Mouse (Mus musculus): ENCODE data around the gene Gm9736. TPM values are rescaled to one million over a fixed set of nuclear protein-coding genes. Genes with fewer than 3 reads are reported as not detected.
"Not testable (repeated sequence)": the region's sequence is repeated elsewhere in the genome, so short reads cannot be mapped to it uniquely, and the experiment has no call there.

Gene Gm9736
- polyA plus RNA-seq, 1 experiment from 2014 or later: not detected

DNA sequence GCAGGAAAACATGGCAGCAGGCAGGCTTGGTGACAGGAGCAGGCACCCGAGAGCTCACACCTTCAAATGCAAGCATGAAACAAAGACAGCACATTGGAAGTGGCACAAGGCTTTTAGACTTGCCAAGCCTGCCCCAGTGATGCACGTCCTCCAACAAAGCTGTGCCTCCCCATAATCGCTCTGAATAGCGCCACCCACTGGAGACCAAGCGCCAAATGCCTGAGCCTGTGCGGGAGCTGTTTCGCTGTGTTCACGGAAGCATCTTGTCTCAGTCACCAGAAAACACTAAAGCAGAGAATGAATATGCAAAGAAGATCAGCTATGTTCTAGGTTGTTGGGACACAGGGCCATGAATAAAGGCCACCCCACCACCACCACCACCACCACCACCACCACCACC, 26.3 kb downstream of the Gm9736 start:
- 65% methylated on average over 8 of the region's 8 CpGs for WGBS

DNA sequence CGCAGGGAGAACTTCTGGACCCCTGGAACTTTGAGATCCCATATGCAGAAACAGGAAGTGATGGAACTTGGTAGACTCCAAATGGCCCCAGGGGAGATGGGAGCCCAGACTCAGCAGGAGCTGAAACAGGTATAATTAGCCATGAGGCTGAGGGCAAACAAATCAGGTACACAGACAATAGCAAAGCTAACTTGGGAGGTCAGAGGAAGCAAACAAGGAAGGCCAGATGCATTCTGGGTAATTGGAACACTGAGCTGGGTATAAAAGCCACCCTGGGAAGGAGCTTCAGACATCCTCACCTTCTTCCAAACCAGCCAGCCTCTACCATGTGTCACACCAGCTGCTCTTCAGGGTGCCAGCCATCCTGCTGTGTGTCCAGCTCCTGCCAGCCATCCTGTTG, 30.9 kb downstream of the Gm9736 start, which contains the start of gene Krtap12-1:
Gene Krtap12-1 (plus strand): TSS at position 301 of the 400 bp plus-strand sequence.
- H3K27me3 ChIP-seq (replicated peaks); H3K27ac ChIP-seq (replicated peaks); H3K4me2 ChIP-seq; H3K36me3 ChIP-seq; ATAC-seq (ENCODE audit: extremely low read depth, insufficient number of reproducible peaks, low FRiP score, low TSS enrichment); H3K4me1 ChIP-seq; H3K9ac ChIP-seq; H3K4me3 ChIP-seq; H3K9me3 ChIP-seq: not testable (repeated sequence)
- 72% methylated on average over 1 of the region's 1 CpGs for WGBS

More for the DNA sequence above, 26.3 kb downstream of the Gm9736 start:
- no peaks in the 10 kb centered on the region for H3K27me3 ChIP-seq (replicated peaks)
- no peak overlapping the region for H3K27ac ChIP-seq (replicated peaks)
- ATAC-seq (ENCODE audit: extremely low read depth, insufficient number of reproducible peaks, low FRiP score, low TSS enrichment): no peak
- H3K4me3 ChIP-seq: no peak overlapping the region
- H3K4me1 ChIP-seq: no peaks in the 10 kb centered on the region
- H3K9ac ChIP-seq: no peak overlapping the region
- no peak overlapping the region for H3K4me2 ChIP-seq
- no peaks in the 10 kb centered on the region for H3K9me3 ChIP-seq
- H3K36me3 ChIP-seq: no peaks in the 10 kb centered on the region

DNA sequence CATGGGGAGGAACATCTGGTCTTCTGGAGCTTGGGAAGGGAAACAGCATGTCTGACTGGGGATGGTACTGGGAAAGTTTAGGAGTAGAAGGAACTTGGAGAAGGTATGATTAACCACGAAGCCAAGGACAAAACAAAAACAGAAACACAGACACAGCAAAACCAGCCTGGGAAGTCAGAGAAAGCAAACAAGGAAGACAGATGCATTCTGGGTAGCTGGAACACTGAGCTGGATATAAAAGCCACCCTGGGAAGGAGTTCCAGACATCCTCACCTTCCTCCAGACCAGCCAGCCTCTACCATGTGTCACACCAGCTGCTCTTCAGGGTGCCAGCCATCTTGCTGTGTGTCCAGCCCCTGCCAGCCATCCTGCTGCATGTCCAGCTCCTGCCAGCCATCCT, 35.6 kb downstream of the Gm9736 start, which contains the start of gene Gm10142:
Gene Gm10142 (plus strand): TSS at position 301 of the 400 bp plus-strand sequence.
- H3K9me3 ChIP-seq: 0 out of 2 replicates have a peak, but pooled peaks cover 8% of the 10 kb centered on the region
- no peak within 1 kb of the TSS for H3K4me2 ChIP-seq
- no peak within 1 kb of the TSS for H3K27ac ChIP-seq (replicated peaks)
- 64% methylated on average over 1 of the region's 1 CpGs for WGBS
- ATAC-seq (ENCODE audit: extremely low read depth, insufficient number of reproducible peaks, low FRiP score, low TSS enrichment): no peak
- H3K4me3 ChIP-seq: no peak within 1 kb of the TSS
- H3K9ac ChIP-seq: no peak within 1 kb of the TSS
- no peaks in the 10 kb centered on the region for H3K27me3 ChIP-seq (replicated peaks)
- H3K4me1 ChIP-seq: no peaks in the 10 kb centered on the region
- H3K36me3 ChIP-seq: no peaks in the 10 kb centered on the region

DNA sequence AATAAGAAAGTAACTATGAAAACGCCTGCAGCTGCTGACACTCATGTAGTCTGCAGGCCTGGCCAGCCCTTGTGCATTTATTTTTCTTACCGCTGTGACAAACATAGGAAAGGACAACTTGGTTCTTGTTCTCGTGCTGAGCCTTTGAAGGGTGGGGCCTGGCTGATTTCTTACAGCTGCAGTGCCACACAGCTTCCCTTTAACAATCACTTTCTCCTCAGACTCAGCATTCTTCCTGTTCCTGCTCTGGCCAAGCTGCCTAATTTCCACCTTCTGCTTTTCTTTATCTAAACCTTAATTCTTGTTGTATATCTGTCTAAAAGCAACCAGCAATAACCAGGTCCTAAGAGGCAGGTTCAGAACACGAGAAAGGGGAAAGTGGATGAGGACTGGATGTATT, 37.4 kb downstream of the Gm9736 start:
- Histone ChIP-seq H3K27ac (replicated peaks) (no peak overlapping the region), H3K4me1 (no peaks in the 10 kb centered on the region), H3K36me3 (no peaks in the 10 kb centered on the region), H3K27me3 (replicated peaks) (no peaks in the 10 kb centered on the region), H3K9ac (no peak overlapping the region), H3K9me3 (0 out of 2 replicates have a peak, but pooled peaks cover 8% of the 10 kb centered on the region), H3K4me3 (no peak overlapping the region), H3K4me2 (no peak overlapping the region)
- ATAC-seq (ENCODE audit: extremely low read depth, insufficient number of reproducible peaks, low FRiP score, low TSS enrichment): no peak
- 59% methylated on average over 4 of the region's 4 CpGs for WGBS

DNA sequence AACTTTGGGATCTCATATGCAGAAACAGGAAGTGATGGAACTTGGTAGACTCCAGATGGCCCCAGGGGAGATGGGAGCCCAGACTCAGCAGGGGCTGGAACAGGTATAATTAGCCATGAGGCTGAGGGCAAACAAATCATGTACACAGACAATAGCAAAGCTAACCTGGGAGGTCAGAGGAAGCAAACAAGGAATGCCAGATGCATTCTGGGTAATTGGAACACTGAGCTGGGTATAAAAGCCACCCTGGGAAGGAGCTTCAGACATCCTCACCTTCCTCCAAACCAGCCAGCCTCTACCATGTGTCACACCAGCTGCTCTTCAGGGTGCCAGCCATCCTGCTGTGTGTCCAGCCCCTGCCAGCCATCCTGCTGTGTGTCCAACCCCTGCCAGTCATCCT, 40.0 kb downstream of the Gm9736 start, which contains the start of gene Gm10024:
Gene Gm10024 (plus strand): TSS at position 301 of the 400 bp plus-strand sequence.
- ATAC-seq (ENCODE audit: extremely low read depth, insufficient number of reproducible peaks, low FRiP score, low TSS enrichment); H3K27me3 ChIP-seq (replicated peaks); H3K4me2 ChIP-seq; H3K36me3 ChIP-seq; H3K4me1 ChIP-seq; H3K9ac ChIP-seq; H3K9me3 ChIP-seq; H3K27ac ChIP-seq (replicated peaks); H3K4me3 ChIP-seq: not testable (repeated sequence)

GRCm38 (mm10) chr10:77709831-77710230, 41.3 kb downstream of the Gm9736 start:
- Histone ChIP-seq H3K36me3 (no peaks in the 10 kb centered on the region), H3K27me3 (replicated peaks) (no peaks in the 10 kb centered on the region), H3K27ac (replicated peaks) (no peak overlapping the region), H3K9ac (no peak overlapping the region), H3K4me3 (no peak overlapping the region), H3K9me3 (0 out of 2 replicates have a peak, but pooled peaks cover 8% of the 10 kb centered on the region), H3K4me1 (no peaks in the 10 kb centered on the region), H3K4me2 (no peak overlapping the region)
- no peak for ATAC-seq (ENCODE audit: extremely low read depth, insufficient number of reproducible peaks, low FRiP score, low TSS enrichment)
- 67% methylated on average over 3 of the region's 3 CpGs for WGBS

DNA sequence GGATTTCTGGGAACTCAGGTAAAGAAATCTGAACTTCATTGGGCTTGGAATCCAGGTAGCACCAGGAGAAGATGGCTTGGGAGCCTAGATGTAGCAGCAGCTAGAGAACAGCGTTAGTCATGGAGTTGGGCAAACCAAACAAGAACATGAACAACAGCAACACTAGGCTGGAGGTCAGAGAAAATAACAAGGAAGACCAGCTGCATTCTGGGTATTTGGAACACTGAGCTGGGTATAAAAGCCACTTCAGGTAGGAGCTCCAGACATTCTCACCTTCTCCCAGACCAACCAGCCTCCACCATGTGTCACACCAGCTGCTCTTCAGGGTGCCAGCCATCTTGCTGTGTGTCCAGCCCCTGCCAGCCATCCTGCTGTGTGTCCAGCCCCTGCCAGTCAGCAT, 44.8 kb downstream of the Gm9736 start, which contains the start of gene Gm10272:
Gene Gm10272 (plus strand): TSS at position 301 of the 400 bp plus-strand sequence.
- H3K9me3 ChIP-seq: 0 out of 2 replicates have a peak, but pooled peaks cover 12% of the 10 kb centered on the region
- H3K27me3 ChIP-seq (replicated peaks): no peaks in the 10 kb centered on the region
- H3K4me3 ChIP-seq: no peak within 1 kb of the TSS
- no peaks in the 10 kb centered on the region for H3K36me3 ChIP-seq
- H3K4me1 ChIP-seq: no peaks in the 10 kb centered on the region
- WGBS: 100% methylated on average over 1 of the region's 1 CpGs
- ATAC-seq (ENCODE audit: extremely low read depth, insufficient number of reproducible peaks, low FRiP score, low TSS enrichment): no peak
- no peak within 1 kb of the TSS for H3K27ac ChIP-seq (replicated peaks)
- H3K9ac ChIP-seq: no peak within 1 kb of the TSS
- no peak within 1 kb of the TSS for H3K4me2 ChIP-seq

Other genes with a start within 250 kb of the Gm9736 start
- 23.9 and 24.0 TPM in 2 replicates for gene Fam207a, start 235.6 kb downstream of the Gm9736 start, polyA plus RNA-seq (2015; fragmentation: Nextera tagmentation; extraction: Ambion mirVana)
- gene Itgb2, start 221.1 kb downstream of the Gm9736 start, polyA plus RNA-seq (2015; fragmentation: Nextera tagmentation; extraction: Ambion mirVana): 1.5 and 1.6 TPM in 2 replicates
- 103 and 110 TPM in 2 replicates for gene Pttg1ip, start 169.6 kb downstream of the Gm9736 start, polyA plus RNA-seq (2015; fragmentation: Nextera tagmentation; extraction: Ambion mirVana)
- gene Sumo3, start 145.3 kb downstream of the Gm9736 start, polyA plus RNA-seq (2015; fragmentation: Nextera tagmentation; extraction: Ambion mirVana): 171 and 186 TPM in 2 replicates
- gene Gm49325, start 145.2 kb downstream of the Gm9736 start, polyA plus RNA-seq (2015; fragmentation: Nextera tagmentation; extraction: Ambion mirVana): 2.8 TPM in 1 of 2 replicates, not detected in the other
- gene Ube2g2, start 129.1 kb downstream of the Gm9736 start, polyA plus RNA-seq (2015; fragmentation: Nextera tagmentation; extraction: Ambion mirVana): 78.6 and 81.9 TPM in 2 replicates
- gene Tspear, start 64.8 kb downstream of the Gm9736 start, polyA plus RNA-seq (2015; fragmentation: Nextera tagmentation; extraction: Ambion mirVana): 0.07 TPM in 1 of 2 replicates, not detected in the other
- not detected in 2 replicates for gene Gm19402, start 60.6 kb downstream of the Gm9736 start, polyA plus RNA-seq (2015; fragmentation: Nextera tagmentation; extraction: Ambion mirVana)
- gene Gm9508, start 54.1 kb downstream of the Gm9736 start, polyA plus RNA-seq (2015; fragmentation: Nextera tagmentation; extraction: Ambion mirVana): not detected in 2 replicates
- gene Gm10272, start 44.7 kb downstream of the Gm9736 start, polyA plus RNA-seq (2015; fragmentation: Nextera tagmentation; extraction: Ambion mirVana): not detected in 2 replicates
- not detected in 2 replicates for gene Gm10024, start 39.9 kb downstream of the Gm9736 start, polyA plus RNA-seq (2015; fragmentation: Nextera tagmentation; extraction: Ambion mirVana)
- not detected in 2 replicates for gene Gm10142, start 35.5 kb downstream of the Gm9736 start, polyA plus RNA-seq (2015; fragmentation: Nextera tagmentation; extraction: Ambion mirVana)
- not detected in 2 replicates for gene Krtap12-1, start 30.8 kb downstream of the Gm9736 start, polyA plus RNA-seq (2015; fragmentation: Nextera tagmentation; extraction: Ambion mirVana)
- gene Gm10100, start 24.9 kb downstream of the Gm9736 start, polyA plus RNA-seq (2015; fragmentation: Nextera tagmentation; extraction: Ambion mirVana): not detected in 2 replicates
- gene Gm18596, start 8.7 kb downstream of the Gm9736 start, polyA plus RNA-seq (2015; fragmentation: Nextera tagmentation; extraction: Ambion mirVana): not detected in 2 replicates
- gene Gm3233, start 8.3 kb upstream of the Gm9736 start, polyA plus RNA-seq (2015; fragmentation: Nextera tagmentation; extraction: Ambion mirVana): not detected in 2 replicates
- not detected in 2 replicates for gene Gm3238, start 20.0 kb upstream of the Gm9736 start, polyA plus RNA-seq (2015; fragmentation: Nextera tagmentation; extraction: Ambion mirVana)
- gene Gm7138, start 25.6 kb upstream of the Gm9736 start, polyA plus RNA-seq (2015; fragmentation: Nextera tagmentation; extraction: Ambion mirVana): not detected in 2 replicates
- gene Gm3250, start 31.2 kb upstream of the Gm9736 start, polyA plus RNA-seq (2015; fragmentation: Nextera tagmentation; extraction: Ambion mirVana): not detected in 2 replicates
- not detected in 2 replicates for gene Gm7137, start 36.8 kb upstream of the Gm9736 start, polyA plus RNA-seq (2015; fragmentation: Nextera tagmentation; extraction: Ambion mirVana)
- gene Gm9639, start 43.7 kb upstream of the Gm9736 start, polyA plus RNA-seq (2015; fragmentation: Nextera tagmentation; extraction: Ambion mirVana): not detected in 2 replicates
- not detected in 2 replicates for gene Gm19668, start 47.8 kb upstream of the Gm9736 start, polyA plus RNA-seq (2015; fragmentation: Nextera tagmentation; extraction: Ambion mirVana)
- gene Gm9507, start 60.5 kb upstream of the Gm9736 start, polyA plus RNA-seq (2015; fragmentation: Nextera tagmentation; extraction: Ambion mirVana): not detected in 2 replicates
- not detected in 2 replicates for gene Gm2696, start 63.3 kb upstream of the Gm9736 start, polyA plus RNA-seq (2015; fragmentation: Nextera tagmentation; extraction: Ambion mirVana)
- gene Krtap10-4, start 75.7 kb upstream of the Gm9736 start, polyA plus RNA-seq (2015; fragmentation: Nextera tagmentation; extraction: Ambion mirVana): not detected in 2 replicates
- not detected in 2 replicates for gene Krtap10-10, start 84.6 kb upstream of the Gm9736 start, polyA plus RNA-seq (2015; fragmentation: Nextera tagmentation; extraction: Ambion mirVana)
- gene Gm36176, start 95.4 kb upstream of the Gm9736 start, polyA plus RNA-seq (2015; fragmentation: Nextera tagmentation; extraction: Ambion mirVana): not detected in 2 replicates
- gene Gm10318, start 101.5 kb upstream of the Gm9736 start, polyA plus RNA-seq (2015; fragmentation: Nextera tagmentation; extraction: Ambion mirVana): not detected in 2 replicates
- gene Gm3285, start 110.6 kb upstream of the Gm9736 start, polyA plus RNA-seq (2015; fragmentation: Nextera tagmentation; extraction: Ambion mirVana): not detected in 2 replicates
- gene Lrrc3, start 151.2 kb upstream of the Gm9736 start, polyA plus RNA-seq (2015; fragmentation: Nextera tagmentation; extraction: Ambion mirVana): 1.8 and 2.0 TPM in 2 replicates
- gene Trpm2, start 219.2 kb upstream of the Gm9736 start, polyA plus RNA-seq (2015; fragmentation: Nextera tagmentation; extraction: Ambion mirVana): 0.19 and 0.23 TPM in 2 replicates
- gene 1810043G02Rik, start 227.2 kb upstream of the Gm9736 start, polyA plus RNA-seq (2015; fragmentation: Nextera tagmentation; extraction: Ambion mirVana): 16.3 and 18.0 TPM in 2 replicates